Mouse (Mus musculus): ENCODE measurements around the gene Slc36a2.
"Not testable (repeated sequence)": the region's sequence is repeated elsewhere in the genome, so short reads cannot be mapped to it uniquely, and the experiment has no call there.

Slc36a2 gene

GRCm38 (mm10) chr11:55131077-55131742 lies 53.7 kb downstream of the Slc36a2 start:
- peak; percentile 59 to 64 for DNase-seq

GRCm38 (mm10) chr11:55128411-55128810 lies 56.5 kb downstream of the Slc36a2 start:
- no peak for DNase-seq

DNA sequence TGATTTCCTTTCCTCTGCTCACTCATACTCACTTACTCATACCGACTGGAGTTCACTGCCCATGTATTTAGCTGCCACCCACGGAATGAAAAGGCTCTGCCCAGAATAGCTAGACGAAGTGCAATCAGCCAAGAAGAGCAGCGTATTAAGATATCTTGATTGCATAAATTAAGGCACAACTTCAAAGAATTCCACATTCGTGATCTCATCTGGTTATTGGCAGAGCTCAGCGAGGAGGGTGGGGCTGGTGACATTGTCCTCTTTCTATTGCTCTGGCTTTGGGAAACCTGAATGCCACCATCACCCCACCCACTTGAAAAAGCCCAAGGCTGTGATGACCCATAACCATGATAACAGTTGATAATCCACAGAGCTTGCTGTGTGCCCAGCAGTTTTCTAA lies 56.9 kb downstream of the Slc36a2 start:
- DNase-seq: no peak

GRCm38 (mm10) chr11:55126663-55127062 lies 58.2 kb downstream of the Slc36a2 start:
- DNase-seq: no peak

GRCm38 (mm10) chr11:55121430-55121829 lies 63.4 kb downstream of the Slc36a2 start:
- no peak for DNase-seq

GRCm38 (mm10) chr11:55120821-55121271 lies 64.0 kb downstream of the Slc36a2 start:
- peak; percentile 21 to 32 for DNase-seq

DNA sequence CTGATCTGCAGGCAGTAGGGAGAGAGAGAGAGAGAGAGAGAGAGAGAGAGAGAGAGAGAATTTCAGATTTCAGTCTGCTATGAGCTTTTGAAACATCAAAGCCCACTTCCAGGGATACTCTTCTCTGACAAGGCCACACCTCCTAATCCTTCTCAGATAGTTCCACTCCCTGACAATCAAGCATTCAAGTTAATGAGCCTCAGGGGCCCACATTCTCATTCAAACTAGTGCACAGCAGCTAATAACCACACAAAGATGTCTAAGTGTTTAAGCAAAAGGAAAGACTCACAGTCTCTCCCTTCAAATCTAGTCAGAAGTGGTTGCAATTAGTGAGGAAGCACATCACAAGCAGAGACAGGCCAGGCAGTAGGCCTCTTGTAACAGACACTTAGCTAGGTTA lies 64.6 kb downstream of the Slc36a2 start:
- no peak for DNase-seq

- no peak for DNase-seq
These were observed 67.8 kb downstream of the Slc36a2 start for GRCm38 (mm10) chr11:55117031-55117430.

GRCm38 (mm10) chr11:55116004-55116403 lies 68.9 kb downstream of the Slc36a2 start:
- no peak for DNase-seq

DNA sequence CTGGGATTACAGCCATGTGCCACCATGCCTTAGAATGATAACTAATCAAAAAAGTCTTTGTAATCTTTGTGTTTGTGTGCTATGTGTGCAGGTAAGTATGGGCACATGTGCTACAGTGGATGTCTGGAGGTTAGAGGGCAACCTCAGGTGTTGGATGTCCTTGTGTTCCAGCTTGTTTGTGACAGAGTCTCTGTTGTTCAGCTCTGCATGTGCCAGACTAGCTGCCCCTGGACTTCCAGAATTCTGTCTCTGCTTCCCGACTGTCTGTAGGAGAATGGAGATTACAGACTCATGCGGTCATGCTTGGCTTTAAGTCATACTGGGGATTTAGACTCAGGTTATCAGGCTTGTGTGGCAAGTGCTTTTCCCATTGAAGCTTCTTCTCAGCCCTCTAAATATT lies 70.6 kb downstream of the Slc36a2 start:
- no peak for DNase-seq

- DNase-seq: not testable (repeated sequence)
These were observed 71.0 kb downstream of the Slc36a2 start for GRCm38 (mm10) chr11:55113861-55114250.

DNA sequence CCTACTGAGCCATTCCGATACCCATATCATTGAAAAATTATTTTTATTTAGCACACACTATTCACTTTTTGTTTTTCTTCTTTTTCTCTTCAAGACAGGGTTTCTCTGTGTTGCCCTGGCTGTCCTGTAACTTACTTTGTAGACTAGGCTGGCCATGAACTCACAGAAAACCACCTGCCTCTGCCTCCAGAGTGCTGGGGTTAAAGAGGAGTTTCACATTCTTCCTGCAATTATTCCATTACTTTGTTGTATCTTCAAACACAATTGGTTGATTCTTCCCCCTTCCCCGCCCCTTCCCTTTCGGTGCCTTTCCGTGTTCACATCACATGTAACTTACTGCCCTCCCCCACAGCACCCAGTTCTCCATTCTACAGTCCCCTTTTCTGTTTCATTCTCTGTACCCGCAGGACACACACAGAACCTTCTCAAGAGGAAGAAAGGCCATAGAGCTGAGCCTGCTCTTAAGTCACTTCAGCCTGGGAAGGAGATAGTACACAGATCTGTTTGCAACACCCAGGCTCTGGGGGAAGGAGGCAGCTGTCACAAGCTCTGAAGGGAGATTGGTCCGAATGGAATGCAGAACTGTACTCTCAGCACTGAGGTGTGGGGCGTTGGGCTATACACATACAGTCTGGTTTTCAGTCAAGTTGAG lies 71.5 kb downstream of the Slc36a2 start:
- peak; percentile 53 to 63 for DNase-seq

DNA sequence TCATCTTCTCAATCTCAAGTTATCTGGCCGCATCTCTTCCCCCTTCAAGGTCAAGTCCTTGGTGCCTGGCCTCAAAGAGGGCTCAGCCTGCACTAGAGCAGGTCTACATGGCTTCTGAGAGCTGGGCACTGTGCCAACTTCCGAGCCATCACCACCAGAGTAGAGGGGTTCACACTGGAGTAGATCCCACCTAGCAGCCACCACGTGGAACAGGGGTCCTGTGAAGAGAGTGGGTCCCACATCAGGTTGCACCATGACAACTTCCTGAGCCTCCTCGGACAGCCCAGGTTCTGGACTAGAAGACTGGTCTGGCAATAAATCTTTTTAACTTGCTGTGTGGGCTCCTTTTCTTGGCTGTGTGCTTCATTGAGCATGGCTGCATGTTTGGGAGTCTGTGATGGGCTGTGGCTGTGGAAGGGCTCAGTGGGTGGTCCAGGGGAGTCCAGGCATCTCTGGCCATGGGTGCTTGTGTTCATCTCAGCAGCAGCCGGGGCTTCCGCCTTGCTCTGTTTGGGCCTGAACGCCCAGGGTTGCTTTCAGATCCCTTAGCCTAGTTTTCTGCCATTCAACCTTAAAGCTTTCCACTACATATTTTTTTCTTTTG lies 74.2 kb downstream of the Slc36a2 start:
- DNase-seq: peak in 1 of 2 experiments; percentile 37

- DNase-seq: no peak
These were observed 75.2 kb downstream of the Slc36a2 start for GRCm38 (mm10) chr11:55109521-55110300.

All from lung, postnatal 4 days (tissue).